Mouse (Mus musculus) heart, postnatal 36 days (tissue): Measurements from ENCODE around the gene Hip1r. TPM values are rescaled to one million over a fixed set of nuclear protein-coding genes. Genes with fewer than 3 reads are reported as not detected.

Experiments used
- DNase-seq, 2 experiments: peaks; one replicate each; pipeline ENCODE4 v3.0.0; 2021 to 2022
- intact Hi-C: fragments of 180-260 bp; cut with DNase I; formaldehyde crosslinking; loops from one replicate; pipeline ENCODE4 v1.15.1; 2025
- total RNA-seq, 2 experiments: library from RNA; stranded (reverse); gene quantifications; 2 replicates each; pipeline ENCODE4 v1.2.3; 2021

The Hip1r gene
- total RNA-seq, 2 experiments from 2014 or later = 8.6 to 17.0 TPM

DNA sequence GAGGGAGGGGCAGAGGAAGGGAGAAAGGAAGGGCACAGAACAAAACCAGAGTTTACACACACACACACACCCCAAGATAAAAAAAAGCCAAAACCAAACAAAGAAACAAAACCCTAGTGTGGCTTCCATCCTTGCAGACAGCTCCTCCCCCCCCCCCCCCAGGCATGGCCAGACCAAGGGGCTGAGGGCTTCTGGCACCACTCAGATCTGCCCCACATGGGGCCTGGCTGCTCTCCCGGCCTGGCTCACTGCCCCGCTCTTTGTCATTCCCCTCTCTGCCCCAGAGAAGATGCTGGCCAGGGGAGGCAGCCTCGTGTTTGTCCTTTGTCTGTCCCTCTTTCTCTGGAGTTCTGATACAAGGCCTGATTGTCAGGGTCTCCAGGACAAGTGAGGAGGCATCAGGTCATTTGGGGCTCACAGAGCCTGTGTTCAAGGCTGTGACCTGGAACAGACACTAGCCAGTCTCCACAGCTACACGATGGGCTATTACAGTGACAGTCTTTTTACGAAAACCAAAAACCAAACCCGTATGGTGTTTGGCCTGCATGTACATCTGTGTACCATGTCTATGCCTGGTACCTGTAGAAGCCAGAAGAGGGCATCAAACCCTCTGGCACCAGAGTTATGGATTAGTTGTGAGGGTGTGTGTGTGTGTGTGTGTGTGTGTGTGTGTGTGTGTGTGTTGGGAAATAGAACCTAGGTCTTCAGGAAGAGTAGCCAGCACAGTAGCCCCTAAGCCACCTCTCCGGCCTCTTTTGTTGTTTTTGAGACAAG is 20.0 kb downstream of the Hip1r start:
- DNase-seq = peak in 1 of 2 experiments; percentile 60

GRCm38 (mm10) chr5:123994468-123994867 is 21.0 kb downstream of the Hip1r start:
- intact Hi-C loops = loop anchor here (10.0 kb wide), 1 partner anchor 170 kb away; no protein-coding TSS in a partner anchor
- no peak for DNase-seq

More for the DNA sequence above, 20.0 kb downstream of the Hip1r start:
- intact Hi-C loops = loop anchor here (10.0 kb wide), 1 partner anchor 169 kb away; no protein-coding TSS in a partner anchor

DNA sequence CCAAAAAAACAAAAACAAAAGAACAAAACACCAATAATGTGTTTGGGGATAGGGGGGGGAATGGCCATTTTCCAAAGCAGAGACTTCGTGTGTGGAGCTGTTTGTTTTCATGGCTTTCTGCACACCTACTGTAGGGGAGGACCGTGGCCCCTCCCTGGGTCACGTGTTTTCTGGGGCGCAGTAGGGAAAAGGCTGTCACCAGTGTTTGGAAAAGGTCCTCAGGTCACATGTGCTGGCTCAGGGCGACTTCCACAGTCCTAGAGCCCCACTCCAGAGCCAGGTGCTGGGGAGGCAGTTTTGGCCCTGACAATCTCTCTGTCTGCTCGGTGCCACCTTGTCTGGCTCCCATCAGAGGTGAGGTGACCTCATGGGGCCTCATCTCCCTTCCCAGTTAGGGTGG is 22.0 kb downstream of the Hip1r start:
- intact Hi-C loops = loop anchor here (10.0 kb wide), 1 partner anchor 171 kb away; no protein-coding TSS in a partner anchor

DNA sequence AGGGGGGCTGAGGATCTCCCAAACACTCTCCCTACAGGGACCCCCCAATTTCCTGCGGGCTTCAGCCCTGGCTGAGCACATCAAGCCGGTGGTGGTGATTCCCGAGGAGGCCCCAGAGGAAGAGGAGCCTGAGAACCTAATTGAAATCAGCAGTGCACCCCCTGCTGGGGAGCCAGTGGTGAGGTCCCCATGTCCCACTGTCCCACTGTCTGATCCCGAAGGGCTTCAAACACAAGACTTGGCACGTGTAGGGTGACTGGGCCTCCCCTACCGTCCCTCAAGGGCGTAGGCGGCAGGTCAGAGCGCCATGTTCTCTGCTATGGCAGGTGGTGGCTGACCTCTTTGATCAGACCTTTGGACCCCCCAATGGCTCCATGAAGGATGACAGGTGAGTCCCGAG is 22.8 kb downstream of the Hip1r start:
- intact Hi-C loops = loop anchor here (10.0 kb wide), 1 partner anchor 171 kb away; no protein-coding TSS in a partner anchor
- no peak for DNase-seq

More for the DNA sequence above, 22.0 kb downstream of the Hip1r start:
- no peak for DNase-seq

- intact Hi-C loops = loop anchor here (10.0 kb wide), 1 partner anchor 172 kb away; no protein-coding TSS in a partner anchor
- no peak for DNase-seq
Observed at GRCm38 (mm10) chr5:123996695-123997094, 23.3 kb downstream of the Hip1r start.

- intact Hi-C loops = loop anchor here (10.0 kb wide), 1 partner anchor 172 kb away; no protein-coding TSS in a partner anchor
- DNase-seq = no peak
Observed at GRCm38 (mm10) chr5:123997211-123997751, 23.9 kb downstream of the Hip1r start.

GRCm38 (mm10) chr5:123997811-123998210 is 24.4 kb downstream of the Hip1r start:
- intact Hi-C loops = loop anchor here (10.0 kb wide), 1 partner anchor 173 kb away; no protein-coding TSS in a partner anchor

GRCm38 (mm10) chr5:123998370-123998769 is 24.9 kb downstream of the Hip1r start:
- DNase-seq = no peak
- intact Hi-C loops = loop anchor here (10.0 kb wide), 1 partner anchor 174 kb away; no protein-coding TSS in a partner anchor

More at GRCm38 (mm10) chr5:123997811-123998210, 24.4 kb downstream of the Hip1r start:
- no peak for DNase-seq

- peak; percentile 92 to 95 for DNase-seq
- intact Hi-C loops = loop anchor here (1.0 kb wide), 1 partner anchor 83 kb away; no protein-coding TSS in a partner anchor
Observed at GRCm38 (mm10) chr5:124000824-124001223, 27.4 kb downstream of the Hip1r start.

DNA sequence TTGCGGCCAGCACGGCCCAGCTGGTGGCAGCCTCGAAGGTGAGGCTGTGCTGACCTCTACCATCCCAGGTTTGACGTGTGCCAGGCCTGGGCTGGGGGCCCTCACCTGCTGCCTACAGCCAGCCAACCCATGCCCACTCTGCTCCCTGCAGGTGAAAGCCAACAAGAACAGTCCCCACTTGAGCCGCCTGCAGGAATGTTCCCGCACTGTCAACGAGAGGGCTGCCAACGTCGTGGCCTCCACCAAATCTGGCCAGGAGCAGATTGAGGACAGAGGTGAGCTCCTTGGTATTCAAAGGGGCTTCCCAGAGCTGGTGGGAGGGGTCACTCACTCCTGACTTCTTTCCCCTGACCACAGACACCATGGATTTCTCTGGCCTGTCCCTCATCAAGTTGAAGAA is 27.8 kb downstream of the Hip1r start:
- intact Hi-C loops = loop anchor here (1.0 kb wide), 1 partner anchor 83 kb away; no protein-coding TSS in a partner anchor
- no peak for DNase-seq

DNA sequence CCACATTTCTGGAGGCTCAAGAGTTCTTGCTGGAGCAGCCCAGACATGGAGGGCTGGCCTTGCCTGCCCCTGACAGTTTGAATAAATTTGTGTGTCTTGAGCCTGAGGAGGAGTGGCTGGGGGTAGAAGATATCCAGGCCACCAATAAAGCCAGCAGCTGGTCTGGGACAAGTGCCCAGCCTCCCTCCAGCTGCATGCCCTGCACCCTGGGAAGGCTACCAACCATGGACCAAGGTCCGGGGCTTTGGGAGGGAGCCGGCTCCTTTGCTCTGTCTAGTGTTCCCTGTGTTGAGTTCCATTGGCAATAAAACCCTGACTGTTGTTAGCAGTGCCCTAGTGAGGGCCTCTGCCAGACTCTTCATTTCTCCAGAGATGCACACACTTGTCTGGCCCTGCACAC is 29.4 kb downstream of the Hip1r start:
- DNase-seq = no peak
- intact Hi-C loops = no loop called here

DNA sequence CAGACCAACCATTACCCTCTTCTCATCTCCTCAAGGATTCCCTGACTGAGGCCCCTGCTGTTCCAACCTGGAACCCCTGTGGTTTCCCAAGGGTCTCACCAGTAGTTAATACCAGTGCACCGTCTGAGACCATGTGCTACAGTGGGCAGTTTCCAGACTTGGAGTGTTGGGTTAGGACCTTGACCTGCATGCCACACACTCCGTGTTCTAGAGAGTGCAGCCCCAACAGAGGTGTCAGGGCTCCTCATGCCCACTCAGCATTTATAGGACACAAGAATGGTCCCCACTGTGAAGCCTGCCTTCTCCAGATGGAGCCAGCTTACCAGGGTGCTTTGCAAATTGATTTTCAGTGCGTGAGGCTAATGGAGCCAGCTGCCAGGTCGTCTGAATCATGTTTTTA is 29.9 kb downstream of the Hip1r start:
- no peak for DNase-seq
- intact Hi-C loops = no loop called here

GRCm38 (mm10) chr5:124004356-124005150 is 31.1 kb downstream of the Hip1r start:
- intact Hi-C loops = no loop called here

GRCm38 (mm10) chr5:124005151-124005500 is 31.7 kb downstream of the Hip1r start:
- DNase-seq = no peak
- intact Hi-C loops = no loop called here

More at GRCm38 (mm10) chr5:124004356-124005150, 31.1 kb downstream of the Hip1r start:
- no peak for DNase-seq

- DNase-seq = no peak
- intact Hi-C loops = no loop called here
Observed at GRCm38 (mm10) chr5:124005591-124005990, 32.2 kb downstream of the Hip1r start.

GRCm38 (mm10) chr5:124006082-124006873 is 32.9 kb downstream of the Hip1r start:
- intact Hi-C loops = no loop called here
- no peak for DNase-seq

DNA sequence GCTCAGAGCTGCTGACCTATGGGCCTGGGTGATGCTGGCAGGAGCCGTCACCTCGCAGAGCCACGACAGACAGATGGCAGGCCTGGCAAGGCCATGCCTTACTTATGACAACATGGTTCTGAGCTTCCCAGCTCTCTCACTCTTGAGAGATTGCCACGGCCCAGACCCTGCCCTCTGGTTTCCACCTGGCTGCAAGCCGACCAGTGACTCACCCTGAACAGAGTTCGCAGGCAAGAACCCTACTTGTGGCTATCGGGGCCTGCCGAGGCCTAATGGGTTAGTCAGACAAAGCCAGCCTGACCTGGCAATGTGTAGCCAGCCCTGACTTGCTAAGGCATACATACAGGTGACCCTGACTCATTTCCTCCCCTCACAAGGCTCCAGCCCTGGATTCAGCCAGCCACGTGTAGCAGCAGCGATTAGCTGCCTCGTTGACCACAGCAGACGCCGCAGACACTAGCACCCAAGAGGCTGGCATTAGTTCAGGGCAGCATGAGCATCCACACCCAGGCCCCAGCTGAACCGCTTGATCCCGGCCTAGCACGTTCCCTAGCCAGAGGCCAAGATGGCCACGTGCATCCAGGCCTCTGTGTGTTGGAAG is 33.6 kb downstream of the Hip1r start:
- intact Hi-C loops = no loop called here
- peak in 1 of 2 experiments; percentile 52 for DNase-seq

DNA sequence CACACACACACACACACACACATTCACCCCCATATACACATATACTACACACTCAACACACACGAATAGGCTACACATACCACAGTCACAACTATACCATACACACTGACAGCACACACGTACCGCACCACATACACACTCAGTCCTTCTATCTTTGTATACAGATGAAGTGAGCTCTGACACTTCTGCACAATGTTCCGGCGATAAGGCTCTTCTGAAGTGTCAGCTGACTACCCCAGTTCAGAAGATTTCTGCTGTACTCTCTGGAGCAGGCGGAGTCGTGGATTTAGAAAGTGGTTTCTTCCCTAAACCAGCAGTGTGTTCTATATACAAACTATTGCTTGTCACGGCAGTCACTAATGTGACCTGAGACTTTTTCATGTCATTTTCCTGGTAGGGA is 36.6 kb downstream of the Hip1r start:
- intact Hi-C loops = no loop called here
- no peak for DNase-seq

- intact Hi-C loops = no loop called here
- DNase-seq = peak; percentile 61 to 70
Observed at GRCm38 (mm10) chr5:124010910-124011655, 37.7 kb downstream of the Hip1r start.
